Mouse (Mus musculus) adrenal gland (tissue): ENCODE measurements around the gene Ttc17.
"Not testable (repeated sequence)": the region's sequence is repeated elsewhere in the genome, so short reads cannot be mapped to it uniquely, and the experiment has no call there.

Source experiments
- intact Hi-C: fragments of 180-260 bp; cut with DNase I; formaldehyde crosslinking; loops from one replicate; pipeline ENCODE4 v1.15.1; 2025
- long read RNA-seq, 2 experiments: library from polyadenylated mRNA; unstranded; transcript quantifications; one replicate each; pipeline ENCODE4 v2.0.0; 2020; ENCODE audit warnings: borderline replicate concordance in 1 of 2; ENCODE audit not compliant: insufficient replicate concordance in 1 of 2

Ttc17 gene
- long read RNA-seq, experiment 1, full-length matches to known transcripts, result 3 of 11 reads
- long read RNA-seq, experiment 1, partial matches to known transcripts, result 6 of 11 reads
- long read RNA-seq, experiment 1, other reads (novel, unspliced or antisense), result 2 of 11 reads
- long read RNA-seq, experiment 2, full-length matches to known transcripts, result 6 of 17 reads
- long read RNA-seq, experiment 2, partial matches to known transcripts, result 5 of 17 reads
- long read RNA-seq, experiment 2, other reads (novel, unspliced or antisense), result 6 of 17 reads

- intact Hi-C loops, result no loop called here
These were observed at the start of gene Ttc17 for GRCm38 (mm10) chr2:94406083-94406957. Ttc17 (minus strand) TSS chr2:94406689.

- intact Hi-C loops, result no loop called here
These were observed 43.2 kb upstream of the Ttc17 start for GRCm38 (mm10) chr2:94449643-94450042.

- intact Hi-C loops, result no loop called here
These were observed 30.5 kb upstream of the Ttc17 start for GRCm38 (mm10) chr2:94436952-94437351.

- intact Hi-C loops, result no loop called here
These were observed 29.0 kb upstream of the Ttc17 start for GRCm38 (mm10) chr2:94435481-94435880.

- intact Hi-C loops, result no loop called here
These were observed 28.3 kb upstream of the Ttc17 start for GRCm38 (mm10) chr2:94434833-94435232.

GRCm38 (mm10) chr2:94432214-94432613 lies 25.7 kb upstream of the Ttc17 start:
- intact Hi-C loops, result no loop called here

- intact Hi-C loops, result no loop called here
These were observed 22.0 kb upstream of the Ttc17 start for GRCm38 (mm10) chr2:94428456-94428855.

- intact Hi-C loops, result no loop called here
These were observed 952 bp upstream of the Ttc17 start for GRCm38 (mm10) chr2:94407441-94407840.

- intact Hi-C loops, result no loop called here
These were observed 532 bp upstream of the Ttc17 start for GRCm38 (mm10) chr2:94407021-94407420.

- intact Hi-C loops, result no loop called here
These were observed 949 bp downstream of the Ttc17 start for GRCm38 (mm10) chr2:94405397-94406082.

GRCm38 (mm10) chr2:94404512-94405240 lies 1.8 kb downstream of the Ttc17 start:
- intact Hi-C loops, result no loop called here

- intact Hi-C loops, result no loop called here
These were observed 3.9 kb downstream of the Ttc17 start for GRCm38 (mm10) chr2:94402561-94402960.

GRCm38 (mm10) chr2:94402096-94402495 lies 4.4 kb downstream of the Ttc17 start:
- intact Hi-C loops, result no loop called here

GRCm38 (mm10) chr2:94401006-94401405 lies 5.5 kb downstream of the Ttc17 start:
- intact Hi-C loops, result no loop called here

GRCm38 (mm10) chr2:94398138-94398970 lies 8.1 kb downstream of the Ttc17 start:
- intact Hi-C loops, result no loop called here

- intact Hi-C loops, result no loop called here
These were observed 9.0 kb downstream of the Ttc17 start for GRCm38 (mm10) chr2:94397453-94397852.

GRCm38 (mm10) chr2:94396325-94396724 lies 10.2 kb downstream of the Ttc17 start:
- intact Hi-C loops, result no loop called here

- intact Hi-C loops, result not testable (repeated sequence)
These were observed 15.4 kb downstream of the Ttc17 start for GRCm38 (mm10) chr2:94391127-94391526.

- intact Hi-C loops, result no loop called here
These were observed 17.5 kb downstream of the Ttc17 start for GRCm38 (mm10) chr2:94389000-94389399.

- intact Hi-C loops, result no loop called here
These were observed 18.6 kb downstream of the Ttc17 start for GRCm38 (mm10) chr2:94387846-94388245.
